Mouse (Mus musculus) testis, adult 2 months (tissue): ENCODE results near the gene Gramd2.

Experiments used
- CTCF ChIP-seq: fragments of 200-500 bp; IDR thresholded peaks from 2 replicates; pipeline ENCODE4 v1.5.1; 2012; ENCODE audit warnings: low read depth, mild to moderate bottlenecking, inconsistent platforms, low read length, moderate library complexity; ENCODE audit not compliant: control insufficient read depth, insufficient read depth, insufficient replicate concordance
- POLR2A ChIP-seq: fragments of 200-500 bp; IDR thresholded peaks from 2 replicates; pipeline ENCODE4 v1.6.1; 2012; ENCODE audit warnings: low read depth, mild to moderate bottlenecking, inconsistent platforms, low read length, moderate library complexity; ENCODE audit not compliant: control insufficient read depth

DNA sequence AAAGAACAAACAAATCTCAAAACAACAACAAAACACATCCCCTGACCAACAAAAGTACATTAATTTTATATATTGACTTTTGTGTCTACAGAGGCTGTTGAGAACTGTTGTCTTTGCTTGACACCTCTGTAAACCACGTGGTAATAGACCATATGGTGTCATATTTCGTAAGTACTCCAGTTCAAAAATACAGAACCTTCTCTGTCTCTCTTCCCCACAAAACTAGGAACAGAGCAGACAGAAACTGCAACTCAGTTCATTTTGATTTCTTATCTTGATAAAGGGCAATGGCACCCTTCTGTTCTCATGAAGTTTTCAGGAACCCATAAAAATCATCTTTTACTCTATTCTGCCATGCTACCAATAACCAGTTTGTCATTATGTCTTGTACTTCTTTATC lies 75.3 kb downstream of the Gramd2 start:
- TF ChIP-seq POLR2A (no peak), CTCF (no peak)
